Mouse (Mus musculus) spleen, embryonic (tissue): ENCODE results near the gene Atf6.

Source experiments
- CTCF ChIA-PET: fragments of 350-600 bp; sonication (Branson Sonifier 250); formaldehyde crosslinking; loops from one replicate; lab custom pipeline; 2022; lab: Charles Lee

Atf6 gene

DNA sequence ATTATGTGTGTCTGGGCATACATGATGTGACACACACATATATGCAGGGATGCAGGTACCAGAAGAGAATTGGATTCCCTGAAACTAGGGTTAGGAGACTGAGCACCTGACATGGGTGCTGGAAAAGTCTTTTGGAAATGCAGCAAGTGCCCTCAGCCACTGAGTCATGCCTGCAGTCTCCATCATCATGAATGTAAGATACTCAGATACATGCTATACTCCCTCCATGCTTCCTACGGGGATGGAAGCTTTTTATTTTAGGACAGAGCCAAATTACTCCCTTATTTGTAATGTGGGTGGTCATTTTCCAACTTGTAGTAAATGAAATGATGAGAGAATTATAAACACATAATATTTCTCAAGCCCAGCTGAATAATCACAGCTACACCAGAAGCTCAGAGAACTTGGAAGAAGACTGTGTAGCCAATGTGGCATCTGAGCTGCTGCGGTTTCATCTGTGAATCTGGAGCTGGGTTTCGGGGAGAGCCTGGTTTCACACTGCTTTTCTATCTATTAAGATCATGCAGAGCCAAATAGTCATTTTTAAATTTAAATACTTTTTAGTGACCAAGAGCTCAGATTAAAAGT is 150.2 kb downstream of the Atf6 start:
- CTCF ChIA-PET, result no interaction called here

DNA sequence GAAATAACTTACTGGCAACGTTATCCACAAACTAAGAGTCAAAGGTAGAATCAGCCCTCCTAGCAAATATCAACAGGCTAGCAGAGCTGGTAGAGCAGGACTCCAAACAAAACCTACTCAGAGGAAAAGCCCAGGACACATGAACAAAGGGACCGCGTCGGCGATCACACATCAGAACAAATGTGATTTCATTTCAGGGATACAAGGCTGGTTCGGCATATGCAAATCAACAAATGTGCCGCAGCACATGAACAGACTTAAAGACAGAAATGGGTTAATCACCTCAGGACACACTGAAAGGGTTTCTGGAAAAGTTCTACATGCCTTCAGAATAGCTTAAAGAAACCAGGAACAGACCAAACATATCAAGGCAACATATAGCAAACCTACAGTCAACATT is 155.8 kb downstream of the Atf6 start:
- CTCF ChIA-PET, result interaction anchor here (1.2 kb wide), 1 partner anchor 13 kb away, joined by 4 read pairs; no protein-coding TSS in a partner anchor

DNA sequence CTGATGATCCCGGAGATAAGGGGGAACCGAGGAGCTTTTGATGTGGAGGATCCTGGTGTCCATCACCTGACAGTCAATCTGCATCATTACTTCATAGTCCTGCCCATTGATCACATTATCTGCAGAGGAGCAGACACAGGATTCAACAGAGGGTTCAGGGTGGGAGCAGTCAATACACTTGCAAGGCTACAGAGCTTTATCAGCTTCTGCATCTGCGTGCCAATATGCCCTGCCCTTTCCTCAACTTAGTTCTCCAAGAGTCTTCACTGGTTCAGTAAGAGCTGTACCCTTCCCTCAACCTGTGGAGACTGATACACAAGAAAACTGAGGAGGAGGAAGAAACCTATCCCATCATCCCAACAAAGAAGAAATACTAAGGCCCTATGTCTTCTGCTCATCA is 157.6 kb downstream of the Atf6 start:
- CTCF ChIA-PET, result no interaction called here

DNA sequence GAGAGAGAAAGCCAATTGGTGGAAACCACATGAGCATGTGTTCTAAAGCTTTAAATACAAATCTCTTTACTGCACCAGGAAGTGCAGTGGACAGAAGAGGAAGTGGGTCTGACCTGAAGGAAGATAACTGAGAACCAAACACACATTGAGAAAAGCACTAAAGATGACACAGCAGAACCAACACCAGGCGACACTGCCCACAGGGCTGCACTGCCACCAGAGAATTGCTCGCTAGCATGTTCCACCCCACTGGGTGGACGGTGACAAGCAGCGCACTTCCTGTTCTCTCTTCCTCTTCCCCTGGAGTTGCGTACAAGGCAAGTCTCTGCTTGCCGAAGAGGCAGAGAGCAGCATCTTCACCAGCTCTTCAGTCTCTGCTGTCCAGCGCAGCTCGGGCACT is 158.1 kb downstream of the Atf6 start:
- CTCF ChIA-PET, result no interaction called here

DNA sequence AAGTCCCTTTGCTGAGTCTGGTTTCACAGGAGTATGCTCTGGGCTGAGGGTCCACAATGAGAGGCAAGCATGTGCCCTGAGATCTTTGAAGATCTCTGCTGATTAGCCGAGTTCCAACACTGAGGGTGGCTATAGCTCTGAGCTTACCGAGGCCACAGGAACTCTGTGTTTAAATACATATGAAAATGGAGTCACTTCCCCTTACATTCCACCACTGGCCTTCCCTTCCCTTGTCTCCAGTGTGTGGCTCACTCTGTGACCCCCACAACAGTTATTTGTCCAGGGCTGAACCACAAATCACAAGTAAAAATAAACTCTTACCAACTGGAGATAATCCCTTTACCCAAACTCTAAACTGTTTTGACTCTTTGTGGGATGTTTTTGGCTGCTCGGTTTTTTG is 158.5 kb downstream of the Atf6 start:
- CTCF ChIA-PET, result no interaction called here

DNA sequence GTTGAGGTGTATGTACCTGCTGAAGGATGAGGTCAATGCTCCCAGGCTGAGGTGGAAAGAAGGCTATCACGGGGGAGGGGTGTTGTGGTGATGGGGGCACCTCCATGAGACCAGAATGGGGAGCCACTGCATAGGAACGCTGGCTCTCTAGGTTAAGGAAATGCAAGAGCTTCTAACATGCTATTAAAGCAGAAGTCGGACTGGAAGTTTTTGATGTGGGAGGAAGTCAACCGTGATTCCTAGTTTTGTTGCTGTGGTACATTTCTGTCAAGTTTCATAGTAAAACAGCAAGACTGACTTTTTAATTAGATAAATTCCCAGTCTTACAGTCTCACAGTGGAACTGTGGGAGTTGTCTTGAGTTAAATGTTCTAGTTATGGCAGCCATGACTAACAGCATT is 161.5 kb downstream of the Atf6 start:
- CTCF ChIA-PET, result interaction anchor here (0.6 kb wide), 1 partner anchor 70 kb away, joined by 3 read pairs; no protein-coding TSS in a partner anchor

DNA sequence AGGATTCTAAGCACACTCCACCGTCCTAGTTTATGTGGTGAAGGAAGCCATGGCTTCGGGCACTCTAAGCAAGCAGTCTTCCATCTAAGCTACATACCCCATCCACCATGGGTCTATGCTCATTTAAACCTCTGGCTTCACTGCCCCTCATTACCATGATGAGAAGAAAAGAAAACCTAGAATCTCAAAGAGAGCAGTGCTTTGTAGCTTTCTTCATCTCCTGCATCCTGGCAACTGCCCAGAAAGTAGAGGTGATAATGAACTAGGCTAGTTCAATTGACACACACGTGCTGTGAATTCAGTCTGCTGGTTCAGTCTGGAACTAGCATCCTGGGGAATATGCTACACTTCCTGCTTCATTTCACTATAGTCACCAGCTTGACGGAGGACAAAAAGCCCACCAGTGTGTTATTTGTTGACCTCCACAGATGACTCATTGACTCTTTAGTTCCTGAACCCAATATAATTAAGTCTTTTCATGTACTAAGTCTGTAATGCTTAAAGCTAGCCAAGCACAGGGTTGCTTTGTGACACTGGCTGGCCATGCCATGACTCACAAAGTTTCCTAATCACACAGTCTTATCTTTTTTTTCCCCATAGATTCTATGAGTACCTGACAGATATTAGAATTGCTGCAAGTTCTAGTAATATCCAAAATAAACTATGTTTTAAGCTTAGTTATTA is 162.5 kb downstream of the Atf6 start:
- CTCF ChIA-PET, result no interaction called here

DNA sequence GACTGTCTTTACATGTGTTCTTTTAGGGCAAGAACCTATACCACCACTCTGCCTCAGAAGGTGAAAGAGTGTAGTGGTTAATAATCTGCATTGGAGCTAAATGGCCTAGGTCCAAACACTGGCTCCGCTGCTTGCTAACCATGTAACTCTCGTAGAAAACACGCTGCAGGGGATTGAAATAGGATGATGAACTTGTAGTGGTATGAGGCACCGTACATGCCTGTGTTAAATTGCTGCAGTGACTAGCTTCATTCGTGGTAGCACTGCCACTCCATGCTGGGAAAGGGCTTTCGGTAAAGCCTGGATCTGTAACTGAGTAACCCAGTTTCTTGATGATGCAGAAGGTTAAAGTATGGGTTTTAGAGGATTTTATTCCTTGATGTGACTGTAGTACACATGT is 163.5 kb downstream of the Atf6 start:
- CTCF ChIA-PET, result no interaction called here

DNA sequence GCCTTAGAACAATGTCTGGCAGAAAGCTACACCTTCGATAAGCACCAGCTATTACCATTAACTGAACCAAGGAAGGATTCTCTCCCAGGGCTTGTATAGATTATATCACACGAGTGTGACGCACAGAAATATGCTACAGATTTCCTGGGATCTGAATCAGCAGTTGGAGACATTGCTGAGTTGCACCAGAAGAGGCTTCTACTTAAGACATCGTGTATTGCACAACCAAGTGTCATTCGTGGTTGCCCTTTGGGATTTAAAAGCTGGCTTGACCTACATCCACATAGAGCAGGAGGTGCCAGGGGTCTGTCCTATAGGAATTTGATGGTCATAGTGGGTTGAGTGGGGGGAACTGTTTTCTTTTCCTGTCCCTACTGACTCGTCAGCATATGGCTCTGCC is 164.6 kb downstream of the Atf6 start:
- CTCF ChIA-PET, result no interaction called here

DNA sequence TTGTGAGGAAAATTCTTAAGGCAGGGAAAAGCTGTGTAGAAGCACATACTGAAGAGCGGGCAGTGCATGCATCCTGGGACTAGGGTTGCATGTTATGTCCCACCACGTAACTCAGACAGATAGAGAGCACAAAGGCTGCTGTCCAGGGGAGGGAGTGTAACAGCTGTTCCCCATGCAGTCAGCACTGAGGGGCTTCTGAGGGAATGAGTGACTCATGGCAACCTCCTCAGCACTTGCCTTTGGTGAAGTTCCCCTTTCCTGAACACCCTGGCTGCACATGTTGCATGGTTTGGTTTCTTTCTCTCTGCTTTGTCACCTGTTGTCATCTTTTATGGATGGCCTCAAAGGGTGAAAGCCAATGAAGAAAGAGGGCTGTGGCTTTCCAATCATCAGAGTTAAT is 165.3 kb downstream of the Atf6 start:
- CTCF ChIA-PET, result no interaction called here

DNA sequence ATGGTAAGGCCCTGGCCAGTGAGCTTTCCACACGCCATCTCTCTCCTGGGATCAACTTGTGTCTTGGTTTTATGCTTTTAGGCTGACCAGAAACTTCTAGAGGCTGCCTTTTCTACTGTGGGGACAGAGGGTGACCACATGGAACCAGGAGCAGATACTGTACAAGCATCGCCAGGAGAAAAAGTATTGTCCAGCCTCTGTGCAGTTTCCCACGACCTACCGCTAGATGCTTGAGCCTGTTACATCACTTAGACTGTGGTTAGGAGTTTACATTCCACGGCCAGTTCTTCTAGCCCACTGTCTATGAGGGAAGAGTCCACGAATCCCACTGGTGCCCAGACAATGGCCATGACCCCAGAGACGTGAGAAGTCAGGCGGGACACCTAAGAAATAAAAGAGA is 166.0 kb downstream of the Atf6 start:
- CTCF ChIA-PET, result no interaction called here

DNA sequence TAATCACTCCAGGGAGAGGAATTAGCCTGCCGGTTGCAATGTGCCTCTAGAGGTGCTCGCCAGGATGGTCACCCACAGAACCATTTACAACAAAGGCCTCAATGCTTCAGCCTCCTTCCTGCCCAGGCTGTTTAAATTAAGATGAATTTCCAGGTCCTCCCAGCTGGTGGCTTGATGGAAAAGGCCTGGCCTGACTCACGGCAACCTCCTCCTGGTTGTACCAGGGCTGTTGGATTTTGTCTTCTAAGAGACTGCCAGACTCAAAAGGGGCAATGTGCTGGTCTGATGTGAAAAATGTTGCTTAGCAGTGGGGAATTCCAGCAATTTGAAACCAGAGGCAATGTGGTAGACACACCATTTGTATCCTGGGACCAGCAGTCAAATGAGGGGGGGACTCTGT is 166.4 kb downstream of the Atf6 start:
- CTCF ChIA-PET, result no interaction called here

DNA sequence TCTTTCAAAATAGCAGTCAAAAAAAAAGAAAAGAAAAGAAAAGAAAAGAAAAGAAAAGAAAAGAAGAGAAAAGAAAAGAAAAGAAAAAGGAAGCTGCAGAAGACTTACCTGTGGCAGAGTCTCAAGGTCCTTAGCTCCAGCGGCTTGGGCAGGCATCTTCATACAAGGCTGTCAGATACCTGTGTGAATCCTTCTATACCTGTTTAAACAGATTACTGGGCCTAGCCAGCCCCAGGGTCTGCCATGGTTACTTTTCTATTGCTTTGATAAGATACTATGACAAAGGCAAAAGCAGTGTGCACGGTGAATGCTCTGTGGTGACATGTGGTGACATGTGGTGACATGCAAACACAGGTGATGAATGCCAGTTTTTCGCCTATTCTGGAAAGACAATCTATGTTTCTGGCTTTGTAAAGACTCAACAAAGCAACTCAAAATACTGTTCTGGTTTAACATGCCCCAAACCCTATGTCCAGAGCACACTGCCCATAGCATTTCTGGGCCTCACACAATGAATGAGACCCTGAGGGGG is 167.0 kb downstream of the Atf6 start:
- CTCF ChIA-PET, result no interaction called here

DNA sequence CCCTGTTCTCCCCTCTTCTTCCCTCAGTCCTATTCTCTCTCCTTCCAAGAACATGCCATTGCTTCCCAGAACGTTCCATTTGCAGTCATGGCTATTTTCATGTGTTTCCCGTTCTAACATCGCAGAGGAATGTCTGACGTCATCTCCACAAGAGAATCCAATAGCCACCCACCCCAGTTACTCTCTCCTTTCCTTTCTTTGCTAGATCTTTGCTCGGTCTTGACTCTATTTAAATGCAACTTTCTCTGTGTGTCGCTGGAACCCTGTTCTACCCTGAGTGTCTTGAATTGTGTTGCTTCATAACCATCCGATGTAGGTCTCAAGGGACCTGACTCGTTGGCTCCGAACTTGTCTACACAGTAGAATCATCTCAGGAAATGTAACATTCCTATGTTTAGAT is 168.0 kb downstream of the Atf6 start:
- CTCF ChIA-PET, result no interaction called here

DNA sequence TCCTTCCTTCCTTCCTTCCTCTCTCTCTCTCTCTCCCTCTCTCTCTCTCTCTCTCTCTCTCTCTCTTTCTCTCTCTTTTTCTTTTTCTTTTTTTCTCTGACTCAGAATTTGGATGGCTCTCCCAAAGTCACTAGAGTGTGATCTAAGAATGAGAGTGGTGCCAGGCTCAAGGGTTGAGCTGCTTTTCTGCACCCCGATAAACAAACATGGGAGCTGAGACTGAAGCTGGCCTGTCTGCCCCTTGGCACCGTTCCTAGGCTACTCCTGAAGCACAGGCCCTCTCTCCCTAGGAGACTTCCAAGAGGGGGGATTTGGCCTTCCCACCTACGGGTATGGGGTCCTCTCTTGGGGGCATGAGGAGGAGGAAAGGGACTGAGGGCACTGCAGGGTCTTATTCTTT is 168.8 kb downstream of the Atf6 start:
- CTCF ChIA-PET, result no interaction called here

DNA sequence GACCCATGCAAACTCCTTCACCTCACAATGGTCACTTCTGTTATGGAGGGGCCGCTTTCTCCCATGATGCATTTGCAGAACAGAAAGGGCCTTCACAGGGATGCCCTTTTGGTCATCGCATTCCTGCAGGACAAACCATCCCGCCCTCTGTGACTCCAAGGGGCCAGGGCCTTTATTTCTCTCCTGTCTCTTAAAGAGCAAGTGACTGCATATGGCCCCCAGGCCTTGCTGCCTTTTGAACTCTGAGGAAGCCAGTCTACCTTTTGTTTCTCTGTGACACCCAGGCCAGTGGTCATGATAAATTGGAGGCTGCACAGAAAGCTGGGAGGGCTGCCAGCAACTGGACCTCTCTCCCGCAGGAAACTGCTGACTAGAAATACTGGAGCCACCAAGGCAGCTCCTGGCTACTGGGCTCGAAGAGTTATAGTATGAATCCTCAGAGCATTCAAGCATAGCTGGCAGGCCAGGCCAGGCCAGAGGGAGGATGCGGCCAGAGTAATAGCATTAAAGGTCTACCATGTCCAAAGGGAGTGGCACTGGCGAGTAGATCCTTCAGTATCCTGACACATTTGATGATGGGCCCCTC is 169.7 kb downstream of the Atf6 start:
- CTCF ChIA-PET, result no interaction called here

DNA sequence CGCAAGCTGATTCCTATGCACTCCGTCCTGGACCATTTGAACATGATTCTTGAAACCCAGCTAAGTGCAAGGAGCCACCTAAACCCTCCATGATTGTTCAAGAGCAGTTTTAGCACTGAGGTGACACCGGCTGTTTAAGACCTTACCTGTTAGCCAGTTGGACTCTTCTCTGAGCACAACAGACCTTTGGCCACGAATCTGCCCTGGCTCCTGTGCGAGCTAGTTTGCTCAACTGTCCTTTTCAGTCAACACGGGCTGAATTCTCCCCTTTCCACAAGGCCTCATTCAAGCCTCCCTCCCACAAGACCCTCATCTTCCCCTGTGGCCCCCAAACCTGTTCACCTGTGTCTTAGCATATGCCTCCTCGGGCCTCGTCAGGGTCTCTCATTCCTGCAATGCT is 170.6 kb downstream of the Atf6 start:
- CTCF ChIA-PET, result no interaction called here

DNA sequence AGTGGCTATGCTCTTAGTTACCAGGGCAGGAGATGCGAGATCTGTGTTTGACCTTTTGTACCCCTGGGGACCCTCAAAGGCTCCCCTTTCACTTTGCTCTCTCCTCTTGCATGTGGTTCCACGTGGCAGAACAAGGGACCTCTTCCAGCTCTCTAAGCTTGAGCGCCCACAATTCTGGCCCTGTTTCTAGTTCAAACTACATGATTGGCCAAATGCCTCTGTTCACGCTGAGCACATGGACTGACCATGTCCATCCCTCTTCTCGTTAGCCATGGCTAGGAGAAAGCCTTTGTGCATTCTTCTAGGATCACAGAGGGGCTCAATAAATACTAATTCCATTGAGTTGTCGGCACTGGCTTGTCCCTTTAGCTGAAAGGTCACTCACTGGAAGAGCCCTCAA is 172.2 kb downstream of the Atf6 start:
- CTCF ChIA-PET, result no interaction called here

DNA sequence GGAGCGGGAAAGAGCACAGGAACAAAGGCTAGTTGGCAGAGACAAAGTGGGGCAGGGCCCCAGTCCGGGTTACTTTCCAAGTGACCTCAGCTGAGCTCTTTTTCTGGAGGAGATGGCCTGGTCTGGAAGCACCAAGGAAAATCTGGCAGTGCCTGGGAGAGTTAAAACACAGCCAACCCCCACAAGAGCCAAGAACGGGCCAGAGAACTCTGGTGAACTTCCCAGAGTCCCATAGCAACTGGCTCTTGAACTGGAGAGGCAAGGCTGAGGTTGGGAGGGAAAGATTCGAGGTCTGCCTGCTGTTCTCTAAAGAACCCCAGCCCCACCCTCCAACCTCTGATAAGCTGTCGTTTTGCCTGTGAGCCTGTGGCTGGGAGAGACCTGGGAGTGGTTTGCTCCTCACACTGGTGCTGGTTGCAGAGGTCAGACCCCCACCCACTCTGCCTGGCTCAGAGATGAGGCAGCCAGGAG is 172.7 kb downstream of the Atf6 start:
- CTCF ChIA-PET, result interaction anchor here (0.6 kb wide), 1 partner anchor 141 kb away, joined by 9 read pairs; no protein-coding TSS in a partner anchor

DNA sequence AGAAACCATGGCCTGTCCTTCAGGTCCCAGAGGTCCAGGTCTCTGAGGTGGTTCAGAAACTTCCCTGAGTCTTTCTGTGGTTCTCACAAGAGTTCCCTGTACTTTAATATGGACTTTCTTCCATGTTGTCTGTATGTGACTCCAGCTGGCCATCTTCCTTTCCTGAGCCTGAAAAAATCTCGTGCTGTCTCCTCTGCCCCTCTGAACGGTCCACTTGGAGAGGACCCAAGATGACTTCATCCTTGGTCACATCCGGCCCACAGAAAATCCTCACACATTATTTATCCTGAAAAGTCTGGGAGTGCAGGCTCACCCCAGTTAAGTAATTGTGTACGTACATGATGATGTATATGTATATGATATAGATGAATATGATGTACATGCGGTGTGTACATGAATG is 176.3 kb downstream of the Atf6 start:
- CTCF ChIA-PET, result no interaction called here

DNA sequence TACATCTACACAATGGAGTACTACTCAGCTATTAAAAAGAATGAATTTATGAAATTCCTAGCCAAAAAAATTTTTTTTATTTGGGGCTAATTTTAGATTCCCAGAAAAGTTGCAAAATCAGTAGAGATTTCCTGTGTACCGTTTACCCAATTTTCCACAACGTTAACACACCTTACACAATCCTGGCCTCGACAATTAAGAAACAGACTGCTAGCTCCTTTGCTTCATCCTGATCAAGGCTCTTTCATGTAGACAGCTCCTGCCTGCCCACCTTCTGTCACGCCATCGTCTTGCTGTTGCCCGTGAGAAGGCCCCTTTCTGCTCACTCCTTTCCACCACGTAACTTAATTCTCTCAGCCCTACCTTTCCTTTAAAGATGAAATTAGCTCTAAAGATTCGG is 177.8 kb downstream of the Atf6 start:
- CTCF ChIA-PET, result no interaction called here

DNA sequence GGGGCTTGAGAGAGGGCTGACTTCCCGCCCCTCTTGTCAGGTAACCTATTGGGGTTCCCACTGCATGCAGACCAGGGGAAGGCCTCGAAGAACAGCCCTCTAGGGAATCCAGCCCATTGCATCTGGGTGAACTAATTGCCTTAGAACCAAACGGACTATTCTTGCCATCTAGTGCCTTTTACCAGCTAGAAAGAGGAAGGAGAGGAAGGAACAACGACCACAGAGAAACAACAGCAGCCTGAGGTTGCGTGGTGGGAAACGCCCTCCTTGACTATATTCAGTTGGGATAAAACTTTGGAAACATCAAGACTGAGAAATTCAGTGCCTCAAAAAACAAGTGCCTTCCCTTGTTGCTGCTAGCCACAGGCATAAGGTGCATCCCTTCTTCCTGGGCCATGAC is 183.7 kb downstream of the Atf6 start:
- CTCF ChIA-PET, result no interaction called here

DNA sequence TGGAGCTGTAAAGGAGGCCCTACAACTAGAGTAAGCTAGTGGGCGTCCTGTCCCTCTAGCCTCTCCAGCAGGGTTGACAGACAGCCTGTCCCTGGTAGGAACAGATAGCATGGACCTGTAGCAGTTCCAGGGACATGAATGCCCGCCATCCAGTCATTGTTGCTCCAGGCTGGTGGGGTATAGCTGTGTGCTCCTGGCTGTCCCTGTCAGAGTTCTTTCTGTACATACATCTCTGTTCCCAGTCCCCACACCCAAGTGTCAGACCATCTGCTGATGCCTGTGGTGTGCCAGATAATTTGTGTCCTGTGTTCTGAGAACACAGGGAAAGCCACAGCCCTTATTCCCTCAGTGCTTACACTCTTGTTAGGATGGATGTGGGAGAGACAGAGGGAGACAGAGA is 187.9 kb downstream of the Atf6 start:
- CTCF ChIA-PET, result no interaction called here
